Mouse (Mus musculus): ENCODE measurements around the gene Dnah11.

GRCm38 (mm10) chr12:117993499-117993898 is 205.3 kb downstream of the Dnah11 start:
- peak in 2 of 3 experiments; percentile 98 to 100; a peak in 5 of 6 replicates for TF ChIP-seq CTCF (IDR thresholded peaks at IDR 0.05 in 2 of 3, conservative IDR thresholded peaks at IDR 0.05 in 1 of 3; ENCODE audit: control insufficient read depth in 1 of 3, insufficient read depth in 1 of 3, low read depth in 2 of 3, low read length in 3 of 3, poor library complexity in 1 of 3, severe bottlenecking in 1 of 3)
- no peak for TF ChIP-seq E2F4 (IDR thresholded peaks at IDR 0.05; ENCODE audit: borderline replicate concordance, low read depth, low read length)
- TF ChIP-seq ZC3H11A (IDR thresholded peaks at IDR 0.05; ENCODE audit: low read depth, low read length): peak; percentile 100
- peak; percentile 77 for TF ChIP-seq MXI1 (IDR thresholded peaks at IDR 0.05; ENCODE audit: low read depth, low read length)
- no peak for TF ChIP-seq CHD2 (IDR thresholded peaks at IDR 0.05; ENCODE audit: low read length)
- TF ChIP-seq POLR2A (IDR thresholded peaks at IDR 0.05; ENCODE audit: control insufficient read depth in 1 of 2, insufficient read depth in 1 of 2, low read depth in 1 of 2, low read length in 2 of 2, poor library complexity in 1 of 2): no peak
- TF ChIP-seq ZKSCAN1 (IDR thresholded peaks at IDR 0.05; ENCODE audit: low read depth, low read length): no peak
- 0 out of 2 replicates have a peak, but pooled peaks have one; percentile 77 for TF ChIP-seq SIN3A (IDR thresholded peaks at IDR 0.05; ENCODE audit: low read length)
- no peak; a peak in 1 of 4 replicates for TF ChIP-seq EP300 (IDR thresholded peaks at IDR 0.05; ENCODE audit: low read depth in 1 of 2, low read length in 2 of 2)
- no peak; the same call in none of the 2 replicates for TF ChIP-seq RAD21 (IDR thresholded peaks at IDR 0.05; ENCODE audit: low read depth, low read length)
- peak; percentile 60; the same call in 1 of the 2 replicates for TF ChIP-seq ELF1 (IDR thresholded peaks at IDR 0.05; ENCODE audit: low read depth, low read length)
- peak; percentile 72; the same call in 1 of the 2 replicates for TF ChIP-seq MAZ (IDR thresholded peaks at IDR 0.05; ENCODE audit: low read depth, low read length)
